Mouse (Mus musculus): ENCODE measurements at regions not wholly inside any gene's neighbourhood (a gene's known extent, or its start where the extent isn't known, plus 50 kb on each side); places are given as distances from the start of the nearest gene placed in this dataset.

GRCm38 (mm10) chr16:39512774-39513173 lies 471.4 kb upstream of the Lsamp start:
- DNase-seq (ENCODE audit: extremely low read depth, low read depth), result peak; percentile 60

- DNase-seq (ENCODE audit: extremely low read depth, low read depth), result no peak
Observed at GRCm38 (mm10) chr16:39513659-39514058, 470.5 kb upstream of the Lsamp start.

- DNase-seq (ENCODE audit: extremely low read depth, low read depth), result no peak
Observed at GRCm38 (mm10) chr16:39531106-39531505, 453.1 kb upstream of the Lsamp start.

GRCm38 (mm10) chr16:39532770-39533169 lies 451.4 kb upstream of the Lsamp start:
- DNase-seq (ENCODE audit: extremely low read depth, low read depth), result no peak

GRCm38 (mm10) chr16:39533351-39533750 lies 450.8 kb upstream of the Lsamp start:
- no peak for DNase-seq (ENCODE audit: extremely low read depth, low read depth)

GRCm38 (mm10) chr16:39553316-39553715 lies 430.8 kb upstream of the Lsamp start:
- DNase-seq (ENCODE audit: extremely low read depth, low read depth), result no peak

- DNase-seq (ENCODE audit: extremely low read depth, low read depth), result no peak
Observed at GRCm38 (mm10) chr16:39576620-39577019, 407.5 kb upstream of the Lsamp start.

- DNase-seq (ENCODE audit: extremely low read depth, low read depth), result no peak
Observed at GRCm38 (mm10) chr16:39579621-39580020, 404.5 kb upstream of the Lsamp start.

Measured in MEL-GATA-1-ER (cell line).